In genomic region chr15:67355334-67355733, GRCm38 (mm10) we compare ENCODE assay signal across 16 mouse cellular contexts.
DNase-seq lines count a peak whose midpoint lies in the region; ATAC-seq lines count a peak whose summit lies in the region.
"Had no signal": no experiment of that assay in that cellular context is flagged by ENCODE, and none has a peak within 500 bp of the region (broad histone marks: within the 10 kb centered on the region; RNA-seq: fewer than 3 reads in every experiment).

No protein-coding gene starts in this region.

- ATAC-seq in megakaryocyte, adult 5-6 weeks (ENCODE audit: poor library complexity, severe bottlenecking), result peak; percentile 73
- peak; percentile 90 for ATAC-seq in monocyte, adult 5-6 weeks (replicated peaks; ENCODE audit: insufficient number of reproducible peaks, low FRiP score, low TSS enrichment, poor library complexity, severe bottlenecking)
- ATAC-seq: forebrain, embryonic 13.5 days; forebrain, embryonic 15.5 days; forebrain, postnatal 0 days had no signal

- peak; percentile 23 for DNase-seq in heart, adult 11 months
- no peak for DNase-seq in heart, adult 9 months (ENCODE audit: low spot score in 2 of 2)
- no peak for DNase-seq in adrenal gland, postnatal 14 days
- no peak for DNase-seq in left cerebral cortex, adult 8-10 months (ENCODE audit: low spot score in 2 of 2)
- DNase-seq: adrenal gland, postnatal 10 days; adrenal gland, postnatal 36 days; cerebellum, adult 11-12 months; cerebellum, adult 2 months; cerebellum, adult 9-10 months; cerebellum, postnatal 10 days; cerebellum, postnatal 25 days; forebrain, postnatal 0 days had no signal
